Mouse (Mus musculus) kidney, embryonic 14.5 days (tissue): Measurements from ENCODE around the gene Pomgnt2. TPM values are rescaled to one million over a fixed set of nuclear protein-coding genes. Genes with fewer than 3 reads are reported as not detected.
"Not testable (repeated sequence)": the region's sequence is repeated elsewhere in the genome, so short reads cannot be mapped to it uniquely, and the experiment has no call there.

Source experiments
- ATAC-seq: fragments of 200-750 bp; cut with Nextera tagmentation; 2 replicates; pipeline ENCODE4 v1.8.0; 2017; ENCODE audit warnings: moderate number of reproducible peaks, mild to moderate bottlenecking, moderate TSS enrichment, moderate library complexity; ENCODE audit not compliant: low FRiP score, low TSS enrichment
- H3K27ac ChIP-seq: fragments of 300-500 bp; sonication (generic); 2 replicates; pipeline ENCODE4 v1.5.1; 2014; ENCODE audit warnings: low read depth, mild to moderate bottlenecking, low read length, moderate library complexity, mixed read lengths
- H3K27me3 ChIP-seq: fragments of 300-500 bp; sonication (generic); 2 replicates; pipeline ENCODE4 v1.6.1; 2014; ENCODE audit warnings: mild to moderate bottlenecking, low read length; ENCODE audit not compliant: control insufficient read depth, insufficient read depth
- H3K36me3 ChIP-seq: fragments of 300-500 bp; sonication (generic); 2 replicates; pipeline ENCODE4 v1.6.1; 2014; ENCODE audit warnings: low read length, mixed read lengths; ENCODE audit not compliant: control insufficient read depth, insufficient read depth
- H3K4me1 ChIP-seq: fragments of 300-500 bp; sonication (generic); 2 replicates; pipeline ENCODE4 v1.6.1; 2014; ENCODE audit warnings: low read length, mixed read lengths; ENCODE audit not compliant: control insufficient read depth, insufficient read depth
- H3K4me2 ChIP-seq: fragments of 300-500 bp; sonication (generic); replicated peaks from 2 replicates; pipeline ENCODE4 v1.6.1; 2014; ENCODE audit warnings: low read depth, mild to moderate bottlenecking, low read length
- H3K4me3 ChIP-seq: fragments of 300-500 bp; sonication (generic); 2 replicates; pipeline ENCODE4 v1.5.1; 2014; ENCODE audit warnings: mild to moderate bottlenecking, low read length
- H3K9ac ChIP-seq: fragments of 300-500 bp; sonication (generic); 2 replicates; pipeline ENCODE4 v1.6.1; 2014; ENCODE audit warnings: low read depth, mild to moderate bottlenecking, low read length, moderate library complexity
- H3K9me3 ChIP-seq: fragments of 300-500 bp; sonication (generic); 2 replicates; pipeline ENCODE4 v1.6.1; 2016; ENCODE audit warnings: low read length; ENCODE audit not compliant: control insufficient read depth
- WGBS: fragments of 180-500 bp; shearing (Covaris S2); extraction: QIAGEN DNeasy Blood & Tissue Kit; methylation state at CpG from one replicate; pipeline ENCODE4 v1.1.7; 2014; 5-methylcytosine and 5-hydroxymethylcytosine counted together
- polyA plus RNA-seq: library from polyadenylated mRNA; unstranded; fragments of >200 nt; fragmentation: Nextera tagmentation; extraction: Ambion mirVana; gene quantifications from 2 replicates; pipeline ENCODE4 v1.2.1, GENCODE M21; 2014

The Pomgnt2 gene
- polyA plus RNA-seq, 1 experiment from 2014 or later, result 11.6 TPM

DNA sequence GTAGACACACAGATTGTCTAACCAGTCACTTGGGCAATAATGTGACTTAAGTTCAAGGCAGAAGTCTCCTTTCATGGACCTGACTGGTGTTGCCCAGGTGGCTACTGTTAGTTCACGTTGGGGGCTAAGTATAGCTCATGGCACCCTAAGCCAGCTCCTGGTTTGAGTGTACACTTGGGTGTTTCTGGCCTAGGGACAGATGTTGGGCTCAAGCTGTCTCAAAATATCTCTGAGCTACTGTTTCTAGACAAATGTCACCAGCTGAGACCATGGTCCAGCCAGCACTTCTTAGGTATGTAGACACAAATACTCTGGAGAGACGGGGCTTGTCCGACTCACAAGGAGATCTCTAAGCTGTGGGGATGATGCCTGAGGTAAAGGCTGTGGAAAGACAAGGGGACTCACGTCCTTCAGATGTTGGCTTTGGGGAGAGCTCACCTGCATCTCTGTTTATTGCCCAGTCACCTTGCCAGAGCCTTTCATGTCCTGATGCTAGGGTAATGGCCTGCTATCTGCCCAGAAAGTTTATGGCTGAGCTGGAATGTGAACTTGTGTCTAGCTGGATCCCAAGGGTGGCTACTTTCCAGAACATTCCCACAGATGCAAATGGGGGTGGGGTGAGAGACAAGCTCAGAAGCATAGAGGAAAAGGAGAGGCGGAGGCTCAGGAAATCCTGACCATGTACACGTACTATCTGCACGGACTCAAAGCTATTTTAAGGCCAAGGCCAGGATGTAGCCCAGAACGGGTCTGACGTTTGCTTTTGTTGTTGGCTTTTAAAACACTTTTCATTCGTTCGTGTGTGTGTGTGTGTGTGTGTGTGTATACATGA, 31.2 kb upstream of the Pomgnt2 start:
- Histone ChIP-seq H3K4me2 (no peak overlapping the region), H3K4me1 (0 out of 2 replicates have a peak, but pooled peaks cover 5% of the 10 kb centered on the region), H3K9me3 (no peaks in the 10 kb centered on the region), H3K27me3 (no peaks in the 10 kb centered on the region), H3K36me3 (no peaks in the 10 kb centered on the region), H3K4me3 (no peak overlapping the region), H3K9ac (no peak overlapping the region), H3K27ac (peak overlapping the region; percentile 57; the same call in 1 of the 2 replicates)
- no peak for ATAC-seq
- 68% methylated on average over 11 of the region's 11 CpGs for WGBS

DNA sequence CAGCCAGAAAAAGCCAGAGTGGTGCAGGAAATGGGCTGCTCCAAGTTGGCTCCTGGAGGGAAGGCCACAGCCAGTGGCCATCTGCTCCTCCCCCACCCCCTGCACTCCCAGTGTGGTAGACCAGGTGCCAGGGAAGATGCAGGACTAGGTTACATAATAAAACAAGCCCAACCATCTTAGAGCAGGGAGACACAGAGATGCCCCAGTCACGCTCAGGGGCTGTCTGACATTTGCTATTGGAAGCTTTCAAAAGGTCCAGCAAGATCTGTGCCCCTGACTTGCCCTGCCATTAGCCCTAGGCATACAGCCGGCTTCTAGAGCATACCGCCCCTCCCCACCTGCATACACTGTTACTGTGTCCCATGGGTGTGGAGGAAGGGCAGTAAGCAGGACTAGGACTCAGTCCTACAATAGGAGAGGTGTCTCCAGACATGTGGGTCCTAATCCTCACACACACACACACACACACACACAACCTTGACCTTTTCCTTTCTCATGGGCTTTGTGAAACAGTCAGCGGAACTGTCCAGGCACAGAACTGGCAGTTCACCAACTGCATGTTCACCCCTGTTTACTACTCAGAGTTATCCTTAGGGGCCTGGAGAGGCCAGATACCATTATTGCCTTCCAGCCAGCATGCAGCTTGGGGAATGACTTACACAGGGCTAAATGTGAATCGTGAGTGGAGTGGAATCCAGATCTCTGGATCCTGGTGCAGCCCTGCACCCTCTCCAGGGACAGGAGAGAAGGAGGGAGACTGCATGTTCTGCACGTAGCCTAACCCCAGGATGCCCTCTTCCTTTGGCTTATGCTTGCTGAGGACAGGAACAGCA, 30.4 kb upstream of the Pomgnt2 start:
- Histone ChIP-seq H3K9me3 (no peaks in the 10 kb centered on the region), H3K4me2 (no peak overlapping the region), H3K4me1 (0 out of 2 replicates have a peak, but pooled peaks cover 5% of the 10 kb centered on the region), H3K27ac (peak overlapping the region; percentile 57; the same call in 1 of the 2 replicates), H3K36me3 (no peaks in the 10 kb centered on the region), H3K4me3 (no peak overlapping the region), H3K27me3 (no peaks in the 10 kb centered on the region), H3K9ac (no peak overlapping the region)
- 0 out of 2 replicates have a peak, but pooled peaks have one; percentile 20 for ATAC-seq
- WGBS, result 49% methylated on average over 6 of the region's 6 CpGs

DNA sequence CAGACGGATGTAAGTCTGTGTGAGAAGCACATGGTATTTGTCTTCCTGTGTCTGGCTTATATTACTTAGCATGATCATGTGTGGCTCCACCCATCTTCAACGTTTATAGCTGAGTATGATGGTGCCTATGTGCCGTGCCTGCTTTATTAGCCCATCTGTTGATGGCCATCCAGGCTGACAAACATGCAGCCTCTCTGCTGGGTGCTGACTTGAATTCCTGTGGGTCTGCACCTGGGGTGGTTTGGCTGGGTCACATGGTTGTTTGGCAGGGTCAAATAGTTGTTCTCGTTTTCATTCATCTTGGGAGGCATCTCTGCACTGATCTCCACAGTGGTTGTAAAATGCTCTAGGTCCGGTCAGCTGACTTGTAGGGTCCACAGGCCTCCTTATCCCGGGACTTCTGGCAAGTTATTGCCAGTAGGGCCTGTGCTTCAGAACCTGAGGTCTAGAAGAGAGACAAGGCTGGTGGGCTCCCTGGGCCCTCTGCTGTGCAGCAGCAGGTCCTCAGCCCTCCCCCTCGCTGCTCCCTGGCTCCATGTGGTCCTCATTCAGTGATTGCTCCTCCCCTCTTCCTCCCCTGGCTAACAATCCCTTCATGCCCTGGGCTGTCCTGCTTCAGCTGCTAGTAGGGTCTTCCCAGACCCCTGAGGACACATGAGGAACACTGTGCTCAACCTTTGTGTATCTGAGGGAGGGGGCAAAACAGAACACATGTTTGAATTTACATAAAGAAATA, 29.1 kb upstream of the Pomgnt2 start:
- ATAC-seq, result no peak; the same call in 1 of the 2 replicates
- Histone ChIP-seq H3K4me2 (no peak overlapping the region), H3K27me3 (no peaks in the 10 kb centered on the region), H3K9ac (no peak overlapping the region), H3K9me3 (no peaks in the 10 kb centered on the region), H3K4me1 (0 out of 2 replicates have a peak, but pooled peaks cover 5% of the 10 kb centered on the region), H3K27ac (no peak overlapping the region), H3K4me3 (no peak overlapping the region), H3K36me3 (no peaks in the 10 kb centered on the region)
- WGBS, result 49% methylated on average over 7 of the region's 7 CpGs

DNA sequence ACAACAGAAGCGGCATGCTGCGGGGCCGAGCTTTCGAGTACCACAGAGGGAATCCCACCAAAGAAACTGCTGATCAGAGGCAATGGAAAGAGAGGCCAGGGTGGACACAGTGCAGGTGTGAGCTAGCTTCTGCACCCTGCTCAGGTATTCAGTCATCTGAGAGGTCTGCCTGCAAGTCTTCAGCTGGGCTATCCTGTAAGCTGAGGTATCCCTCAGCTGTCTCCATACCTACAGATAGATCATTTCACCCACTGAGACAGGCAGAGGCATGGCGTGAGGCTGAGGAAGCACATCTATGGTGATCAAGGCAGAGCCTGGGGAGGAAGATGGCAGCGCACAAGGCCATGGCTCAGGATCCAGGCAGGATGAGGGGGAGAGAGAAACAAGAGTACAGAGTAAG, 27.5 kb upstream of the Pomgnt2 start:
- no peak overlapping the region for H3K4me3 ChIP-seq
- no peak for ATAC-seq
- H3K9ac ChIP-seq, result no peak overlapping the region
- H3K27me3 ChIP-seq, result no peaks in the 10 kb centered on the region
- WGBS, result 92% methylated on average over 6 of the region's 6 CpGs
- no peak overlapping the region for H3K27ac ChIP-seq
- 0 out of 2 replicates have a peak, but pooled peaks cover 5% of the 10 kb centered on the region for H3K4me1 ChIP-seq
- H3K36me3 ChIP-seq, result no peaks in the 10 kb centered on the region
- H3K9me3 ChIP-seq, result no peaks in the 10 kb centered on the region
- H3K4me2 ChIP-seq, result no peak overlapping the region

DNA sequence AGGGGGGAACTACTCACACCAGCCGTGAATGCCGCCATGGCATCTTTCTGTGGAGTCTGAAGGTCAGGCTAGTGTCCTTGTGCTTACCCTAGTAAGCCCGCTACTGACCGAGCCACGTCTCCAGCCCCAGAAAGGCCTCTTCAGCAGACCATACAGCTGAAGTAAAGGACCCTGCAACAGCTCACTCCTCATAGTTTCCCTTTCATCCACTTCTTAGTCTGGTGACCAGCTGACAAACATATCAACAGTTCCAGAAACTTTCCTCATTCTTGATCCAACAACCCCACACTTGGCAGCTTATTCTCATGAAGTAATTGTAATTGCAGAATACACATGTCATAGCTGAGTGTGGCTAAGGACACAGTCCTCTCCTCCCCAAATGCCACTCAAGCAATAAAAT, 27.0 kb upstream of the Pomgnt2 start:
- H3K9ac ChIP-seq, result no peak overlapping the region
- H3K4me3 ChIP-seq, result no peak overlapping the region
- H3K4me1 ChIP-seq, result 0 out of 2 replicates have a peak, but pooled peaks cover 5% of the 10 kb centered on the region
- H3K27me3 ChIP-seq, result no peaks in the 10 kb centered on the region
- 76% methylated on average over 5 of the region's 5 CpGs for WGBS
- no peak overlapping the region for H3K4me2 ChIP-seq
- H3K9me3 ChIP-seq, result no peaks in the 10 kb centered on the region
- ATAC-seq, result no peak
- H3K36me3 ChIP-seq, result no peaks in the 10 kb centered on the region
- peak overlapping the region; percentile 57; the same call in 1 of the 2 replicates for H3K27ac ChIP-seq

GRCm38 (mm10) chr9:122022776-122023175, 25.9 kb upstream of the Pomgnt2 start:
- ATAC-seq, result no peak
- Histone ChIP-seq H3K4me1 (0 out of 2 replicates have a peak, but pooled peaks cover 5% of the 10 kb centered on the region), H3K27me3 (no peaks in the 10 kb centered on the region), H3K9me3 (no peaks in the 10 kb centered on the region), H3K27ac (no peak overlapping the region), H3K4me2 (no peak overlapping the region), H3K36me3 (no peaks in the 10 kb centered on the region), H3K4me3 (no peak overlapping the region), H3K9ac (no peak overlapping the region)
- WGBS, result 68% methylated on average over 9 of the region's 9 CpGs

- no peaks in the 10 kb centered on the region for H3K36me3 ChIP-seq
- ATAC-seq, result no peak
- 0 out of 2 replicates have a peak, but pooled peaks cover 5% of the 10 kb centered on the region for H3K4me1 ChIP-seq
- H3K27me3 ChIP-seq, result no peaks in the 10 kb centered on the region
- H3K27ac ChIP-seq, result no peak overlapping the region
- no peak overlapping the region for H3K9ac ChIP-seq
- no peaks in the 10 kb centered on the region for H3K9me3 ChIP-seq
- no peak overlapping the region for H3K4me2 ChIP-seq
- 90% methylated on average over 5 of the region's 5 CpGs for whole genome bisulfite sequencing
- no peak overlapping the region for H3K4me3 ChIP-seq
These were observed 24.7 kb upstream of the Pomgnt2 start for GRCm38 (mm10) chr9:122021581-122021980.

GRCm38 (mm10) chr9:122021171-122021570, 24.3 kb upstream of the Pomgnt2 start:
- not testable (repeated sequence) for H3K36me3 ChIP-seq, H3K9ac ChIP-seq, H3K4me1 ChIP-seq, H3K4me2 ChIP-seq, H3K27ac ChIP-seq, H3K9me3 ChIP-seq, H3K4me3 ChIP-seq, H3K27me3 ChIP-seq, ATAC-seq
- WGBS, result 90% methylated on average over 4 of the region's 4 CpGs
